Mouse (Mus musculus) heart, embryonic 14.5 days (tissue): Measurements from ENCODE around the gene Zdhhc7. TPM values are rescaled to one million over a fixed set of nuclear protein-coding genes. Genes with fewer than 3 reads are reported as not detected.

Experiments
- ATAC-seq: fragments of 200-750 bp; cut with Nextera tagmentation; 2 replicates; pipeline ENCODE4 v1.8.0; 2017; ENCODE audit warnings: low read depth, moderate TSS enrichment; ENCODE audit not compliant: insufficient number of reproducible peaks, insufficient read depth, low FRiP score
- H3K27ac ChIP-seq, 2 experiments: fragments of 200-500 bp in 1 of 2; fragments of 300-500 bp in 1 of 2; sonication (generic) in 1 of 2; replicated peaks in 1 of 2; 2 replicates each; pipeline ENCODE4 v1.5.1; 2012 to 2014; ENCODE audit warnings: low read depth in 2 of 2, low read length in 2 of 2, control low read depth in 1 of 2, mild to moderate bottlenecking in 1 of 2, mixed read lengths in 1 of 2; ENCODE audit not compliant: control insufficient read depth in 1 of 2, insufficient read depth in 1 of 2
- H3K27me3 ChIP-seq: fragments of 300-500 bp; sonication (generic); 2 replicates; pipeline ENCODE4 v1.6.1; 2014; ENCODE audit warnings: mild to moderate bottlenecking, low read length, control low read depth; ENCODE audit not compliant: control insufficient read depth, insufficient read depth
- H3K36me3 ChIP-seq: fragments of 300-500 bp; sonication (generic); 2 replicates; pipeline ENCODE4 v1.6.1; 2014; ENCODE audit warnings: mild to moderate bottlenecking, control low read depth, low read length, mixed read lengths; ENCODE audit not compliant: control insufficient read depth, insufficient read depth
- H3K4me1 ChIP-seq, 2 experiments: fragments of 200-500 bp in 1 of 2; fragments of 300-500 bp in 1 of 2; sonication (generic) in 1 of 2; 2 replicates each; pipeline ENCODE4 v1.6.1; 2012 to 2014; ENCODE audit warnings: low read length in 2 of 2, control low read depth in 1 of 2, mixed read lengths in 1 of 2; ENCODE audit not compliant: control insufficient read depth in 2 of 2, insufficient read depth in 2 of 2
- H3K4me2 ChIP-seq: fragments of 300-500 bp; sonication (generic); 2 replicates; pipeline ENCODE4 v1.6.1; 2014; ENCODE audit warnings: mild to moderate bottlenecking, low read length
- H3K4me3 ChIP-seq, 2 experiments: fragments of 200-500 bp in 1 of 2; fragments of 300-500 bp in 1 of 2; sonication (generic) in 1 of 2; 2 replicates each; pipeline ENCODE4 v1.5.1; 2012 to 2014; ENCODE audit warnings: low read length in 2 of 2, mild to moderate bottlenecking in 2 of 2, control low read depth in 1 of 2, low read depth in 1 of 2, moderate library complexity in 1 of 2; ENCODE audit not compliant: control insufficient read depth in 1 of 2, insufficient read depth in 1 of 2
- H3K9ac ChIP-seq: fragments of 300-500 bp; sonication (generic); 2 replicates; pipeline ENCODE4 v1.6.1; 2014; ENCODE audit warnings: mild to moderate bottlenecking, low read length
- H3K9me3 ChIP-seq: fragments of 300-500 bp; sonication (generic); 2 replicates; pipeline ENCODE4 v1.6.1; 2016; ENCODE audit warnings: low read length, control low read depth; ENCODE audit not compliant: control insufficient read depth
- WGBS: fragments of 180-500 bp; shearing (Covaris S2); extraction: QIAGEN DNeasy Blood & Tissue Kit; methylation state at CpG from one replicate; pipeline ENCODE4 v1.1.7; 2014; 5-methylcytosine and 5-hydroxymethylcytosine counted together
- polyA plus RNA-seq: library from polyadenylated mRNA; unstranded; fragments of >200 nt; fragmentation: Nextera tagmentation; extraction: Ambion mirVana; gene quantifications from 2 replicates; pipeline ENCODE4 v1.2.1, GENCODE M21; 2014

The Zdhhc7 gene
- polyA plus RNA-seq, 1 experiment from 2014 or later = 29.7 TPM

GRCm38 (mm10) chr8:120084783-120085182 is 16.5 kb downstream of the Zdhhc7 start:
- 86% methylated on average over 8 of the region's 8 CpGs for WGBS
- peaks cover 82% of the 10 kb centered on the region for H3K36me3 ChIP-seq

GRCm38 (mm10) chr8:120083261-120083660 is 18.0 kb downstream of the Zdhhc7 start:
- no peaks in the 10 kb centered on the region for H3K9me3 ChIP-seq

More at GRCm38 (mm10) chr8:120084783-120085182, 16.5 kb downstream of the Zdhhc7 start:
- no peak overlapping the region for H3K4me3 ChIP-seq
- H3K9me3 ChIP-seq = no peaks in the 10 kb centered on the region
- no peak overlapping the region for H3K27ac ChIP-seq
- no peaks in the 10 kb centered on the region for H3K4me1 ChIP-seq
- no peak overlapping the region for H3K4me2 ChIP-seq
- ATAC-seq = no peak
- H3K9ac ChIP-seq = no peak overlapping the region
- no peaks in the 10 kb centered on the region for H3K27me3 ChIP-seq

GRCm38 (mm10) chr8:120079361-120079760 is 21.9 kb downstream of the Zdhhc7 start:
- Histone ChIP-seq H3K36me3 (peaks cover 37% of the 10 kb centered on the region), H3K4me2 (no peak overlapping the region), H3K9me3 (no peaks in the 10 kb centered on the region), H3K27me3 (no peaks in the 10 kb centered on the region), H3K4me1 (no peaks in the 10 kb centered on the region), H3K9ac (no peak overlapping the region), H3K27ac (no peak overlapping the region), H3K4me3 (no peak overlapping the region)
- WGBS = 63% methylated on average over 5 of the region's 5 CpGs
- ATAC-seq = no peak

More at GRCm38 (mm10) chr8:120083261-120083660, 18.0 kb downstream of the Zdhhc7 start:
- 88% methylated on average over 8 of the region's 8 CpGs for WGBS
- H3K4me3 ChIP-seq = no peak overlapping the region
- peaks cover 74% of the 10 kb centered on the region for H3K36me3 ChIP-seq
- no peak overlapping the region for H3K9ac ChIP-seq
- no peaks in the 10 kb centered on the region for H3K4me1 ChIP-seq
- ATAC-seq = no peak
- H3K4me2 ChIP-seq = no peak overlapping the region
- H3K27me3 ChIP-seq = no peaks in the 10 kb centered on the region
- H3K27ac ChIP-seq = no peak overlapping the region

- no peak overlapping the region for H3K27ac ChIP-seq
Observed at GRCm38 (mm10) chr8:120078080-120078479, 23.2 kb downstream of the Zdhhc7 start.

GRCm38 (mm10) chr8:120075347-120075746 is 25.9 kb downstream of the Zdhhc7 start:
- 64% methylated on average over 6 of the region's 6 CpGs for WGBS
- Histone ChIP-seq H3K27ac (no peak overlapping the region), H3K9me3 (no peaks in the 10 kb centered on the region)

More at GRCm38 (mm10) chr8:120078080-120078479, 23.2 kb downstream of the Zdhhc7 start:
- H3K9ac ChIP-seq = no peak overlapping the region
- H3K27me3 ChIP-seq = no peaks in the 10 kb centered on the region
- no peaks in the 10 kb centered on the region for H3K4me1 ChIP-seq
- 15% methylated on average over 10 of the region's 10 CpGs for WGBS
- peaks cover 28% of the 10 kb centered on the region for H3K36me3 ChIP-seq
- no peak overlapping the region for H3K4me3 ChIP-seq
- H3K9me3 ChIP-seq = no peaks in the 10 kb centered on the region
- no peak for ATAC-seq
- H3K4me2 ChIP-seq = no peak overlapping the region

GRCm38 (mm10) chr8:120074516-120074915 is 26.8 kb downstream of the Zdhhc7 start:
- Histone ChIP-seq H3K9ac (no peak overlapping the region), H3K36me3 (no peaks in the 10 kb centered on the region), H3K27ac (no peak overlapping the region), H3K4me1 (peaks cover 0 to 4% of the 10 kb centered on the region in 2 experiments; a peak in 2 of 4 replicates), H3K4me2 (no peak overlapping the region), H3K9me3 (no peaks in the 10 kb centered on the region), H3K27me3 (no peaks in the 10 kb centered on the region), H3K4me3 (no peak overlapping the region)
- ATAC-seq = no peak
- WGBS = 75% methylated on average over 6 of the region's 6 CpGs

More at GRCm38 (mm10) chr8:120075347-120075746, 25.9 kb downstream of the Zdhhc7 start:
- peaks cover 0 to 4% of the 10 kb centered on the region in 2 experiments; a peak in 2 of 4 replicates for H3K4me1 ChIP-seq
- H3K4me2 ChIP-seq = no peak overlapping the region
- ATAC-seq = no peak
- no peak overlapping the region for H3K4me3 ChIP-seq
- no peaks in the 10 kb centered on the region for H3K27me3 ChIP-seq
- H3K36me3 ChIP-seq = 0 out of 2 replicates have a peak, but pooled peaks cover under 1% of the 10 kb centered on the region
- H3K9ac ChIP-seq = no peak overlapping the region

GRCm38 (mm10) chr8:120072827-120073226 is 28.5 kb downstream of the Zdhhc7 start:
- Histone ChIP-seq H3K27ac (no peak overlapping the region), H3K36me3 (no peaks in the 10 kb centered on the region), H3K4me1 (peaks cover 3 to 4% of the 10 kb centered on the region in 2 experiments; a peak in 3 of 4 replicates), H3K27me3 (no peaks in the 10 kb centered on the region), H3K9me3 (no peaks in the 10 kb centered on the region), H3K4me3 (no peak overlapping the region), H3K9ac (no peak overlapping the region), H3K4me2 (no peak overlapping the region)
- ATAC-seq = no peak
- WGBS = 79% methylated on average over 8 of the region's 8 CpGs

GRCm38 (mm10) chr8:120072259-120072658 is 29.0 kb downstream of the Zdhhc7 start:
- Histone ChIP-seq H3K9me3 (no peaks in the 10 kb centered on the region), H3K27ac (no peak overlapping the region; a peak in 1 of 4 replicates), H3K27me3 (no peaks in the 10 kb centered on the region), H3K36me3 (no peaks in the 10 kb centered on the region), H3K9ac (no peak overlapping the region), H3K4me3 (no peak overlapping the region), H3K4me1 (peaks cover 3 to 4% of the 10 kb centered on the region in 2 experiments; a peak in 3 of 4 replicates), H3K4me2 (no peak overlapping the region)
- 59% methylated on average over 9 of the region's 9 CpGs for WGBS
- no peak for ATAC-seq
